Mouse (Mus musculus) heart, embryonic 15.5 days (tissue): Measurements from ENCODE around the gene Tnrc6b. TPM values are rescaled to one million over a fixed set of nuclear protein-coding genes. Genes with fewer than 3 reads are reported as not detected.

ENCODE experiments used
- ATAC-seq: fragments of 200-750 bp; cut with Nextera tagmentation; replicated peaks from 2 replicates; pipeline ENCODE4 v1.8.0; 2017; ENCODE audit warnings: low read depth, moderate TSS enrichment; ENCODE audit not compliant: insufficient number of reproducible peaks, insufficient read depth, low FRiP score
- H3K27ac ChIP-seq: fragments of 300-500 bp; sonication (generic); 2 replicates; pipeline ENCODE4 v1.5.1; 2015; ENCODE audit warnings: mild to moderate bottlenecking, inconsistent platforms
- H3K27me3 ChIP-seq: fragments of 300-500 bp; sonication (generic); 2 replicates; pipeline ENCODE4 v1.6.1; 2015; ENCODE audit warnings: inconsistent platforms
- H3K36me3 ChIP-seq: fragments of 300-500 bp; sonication (generic); 2 replicates; pipeline ENCODE4 v1.6.1; 2015; ENCODE audit warnings: mild to moderate bottlenecking, inconsistent platforms
- H3K4me1 ChIP-seq: fragments of 300-500 bp; sonication (generic); replicated peaks from 2 replicates; pipeline ENCODE4 v1.6.1; 2015; ENCODE audit warnings: inconsistent platforms
- H3K4me2 ChIP-seq: fragments of 300-500 bp; sonication (generic); 2 replicates; pipeline ENCODE4 v1.6.1; 2015; ENCODE audit warnings: inconsistent platforms, mild to moderate bottlenecking, moderate library complexity
- H3K4me3 ChIP-seq: fragments of 300-500 bp; sonication (generic); 2 replicates; pipeline ENCODE4 v1.5.1; 2015; ENCODE audit warnings: mild to moderate bottlenecking, inconsistent platforms
- H3K9ac ChIP-seq: fragments of 300-500 bp; sonication (generic); 2 replicates; pipeline ENCODE4 v1.6.1; 2015; ENCODE audit warnings: mild to moderate bottlenecking, inconsistent platforms
- H3K9me3 ChIP-seq: fragments of 300-500 bp; sonication (generic); replicated peaks from 2 replicates; pipeline ENCODE4 v1.6.1; 2016; ENCODE audit warnings: inconsistent platforms
- WGBS: fragments of 180-500 bp; shearing (Covaris S2); methylation state at CpG from one replicate; pipeline ENCODE4 v1.1.7; 2015; ENCODE audit warnings: mixed read lengths; 5-methylcytosine and 5-hydroxymethylcytosine counted together
- polyA plus RNA-seq: library from polyadenylated mRNA; unstranded; fragments of >200 nt; fragmentation: Nextera tagmentation; extraction: Ambion mirVana; gene quantifications from 2 replicates; pipeline ENCODE4 v1.2.1, GENCODE M21; 2015

Gene Tnrc6b
- 22.7 and 24.7 TPM in 2 replicates for polyA plus RNA-seq

- WGBS: under 1% methylated on average over 39 of the region's 39 CpGs
- ATAC-seq: peak; percentile 94
- Histone ChIP-seq H3K27ac (peak within 1 kb of the TSS; percentile 96), H3K4me1 (peaks cover 41% of the 10 kb centered on the region), H3K4me3 (peak within 1 kb of the TSS; percentile 87), H3K36me3 (no peaks in the 10 kb centered on the region), H3K9me3 (no peaks in the 10 kb centered on the region), H3K9ac (peak within 1 kb of the TSS; percentile 82), H3K27me3 (no peaks in the 10 kb centered on the region), H3K4me2 (peak within 1 kb of the TSS; percentile 94)
Measured at GRCm38 (mm10) chr15:80710608-80711363, at the start of gene Tnrc6b. Gene Tnrc6b (plus strand): TSS chr15:80711313.

DNA sequence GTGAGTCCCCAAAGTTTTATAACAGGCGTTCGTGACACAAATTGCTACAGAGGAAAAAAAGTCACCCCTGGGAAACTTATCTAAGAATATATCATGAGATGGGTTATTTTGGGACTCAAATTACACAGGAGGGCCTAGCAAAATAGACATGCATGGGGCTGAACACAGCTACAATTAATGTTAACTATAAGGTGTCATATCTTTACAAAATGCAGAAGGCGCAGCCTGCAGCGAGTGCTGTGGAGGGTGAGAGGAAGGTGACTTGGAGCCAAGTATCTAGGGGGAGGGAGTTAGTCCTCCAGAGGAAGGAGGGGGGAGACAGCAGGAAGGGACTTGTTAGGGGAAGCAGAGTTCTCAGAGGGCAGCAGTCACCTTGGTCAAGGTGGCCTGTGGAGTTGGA is 46.7 kb upstream of the Tnrc6b start:
- no peak for ATAC-seq
- no peak overlapping the region for H3K4me2 ChIP-seq
- H3K27me3 ChIP-seq: peaks cover under 1% of the 10 kb centered on the region; the same call in 1 of the 2 replicates
- H3K9ac ChIP-seq: no peak overlapping the region
- no peaks in the 10 kb centered on the region for H3K9me3 ChIP-seq
- no peak overlapping the region for H3K27ac ChIP-seq
- WGBS: 40% methylated on average over 4 of the region's 4 CpGs
- H3K4me1 ChIP-seq: peaks cover 5% of the 10 kb centered on the region
- no peak overlapping the region for H3K4me3 ChIP-seq
- H3K36me3 ChIP-seq: no peaks in the 10 kb centered on the region

DNA sequence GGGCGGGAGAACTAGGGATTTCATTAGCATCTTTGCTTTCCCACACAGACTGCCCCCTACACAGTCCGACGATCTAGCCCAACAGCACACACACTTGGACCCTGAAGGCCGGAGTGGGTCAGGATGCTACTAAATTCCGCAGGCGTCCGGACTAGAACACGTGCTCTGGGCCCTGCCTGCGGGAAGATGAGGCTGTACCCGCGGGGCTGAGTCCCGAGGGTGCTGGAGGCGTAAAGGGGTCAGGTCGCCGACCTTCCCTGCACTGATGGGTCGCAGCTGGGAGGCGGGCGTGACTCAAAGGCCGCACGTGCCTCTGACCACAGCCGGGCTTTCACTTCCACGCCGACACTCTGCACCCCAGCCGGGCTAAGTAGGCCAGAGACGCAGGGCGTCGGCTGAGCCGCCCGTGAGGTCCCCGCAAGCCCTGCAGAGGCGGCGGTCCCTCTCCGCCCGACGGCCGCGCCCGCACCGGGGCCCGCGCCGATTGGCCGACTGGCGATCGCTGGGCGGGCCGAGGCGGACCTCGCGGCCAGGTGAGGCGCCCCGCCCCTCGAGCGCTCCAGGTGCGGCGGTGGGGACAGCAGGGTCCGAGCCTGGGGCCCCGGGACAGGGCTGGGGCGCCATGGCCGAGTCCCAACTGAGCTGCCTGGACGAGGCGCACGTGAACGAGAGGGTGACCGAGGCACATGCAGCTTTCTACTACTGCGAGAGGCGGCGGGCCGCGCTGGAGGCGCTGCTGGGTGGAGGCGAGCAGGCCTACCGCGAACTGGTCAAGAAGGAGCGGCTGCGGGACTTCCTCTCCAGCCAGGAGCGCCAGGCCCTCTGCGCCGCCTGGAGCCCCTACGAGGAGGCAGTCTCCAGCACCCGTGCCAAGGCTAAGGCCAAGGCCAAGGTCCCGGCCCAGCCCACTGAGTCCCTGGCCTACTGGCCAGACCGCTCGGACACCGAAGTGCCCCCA is 39.5 kb upstream of the Tnrc6b start, which contains the start of gene Fam83f:
Fam83f (plus strand) TSS at position 553 of the 958 bp plus-strand sequence.
- Histone ChIP-seq H3K36me3 (no peaks in the 10 kb centered on the region), H3K4me3 (peak within 1 kb of the TSS; percentile 49), H3K9ac (peak within 1 kb of the TSS; percentile 48), H3K27ac (no peak within 1 kb of the TSS), H3K27me3 (peaks cover 30% of the 10 kb centered on the region), H3K4me2 (peak within 1 kb of the TSS; percentile 84), H3K9me3 (no peaks in the 10 kb centered on the region), H3K4me1 (peaks cover 17% of the 10 kb centered on the region)
- peak; percentile 70 for ATAC-seq
- WGBS: 11% methylated on average over 67 of the region's 85 CpGs

DNA sequence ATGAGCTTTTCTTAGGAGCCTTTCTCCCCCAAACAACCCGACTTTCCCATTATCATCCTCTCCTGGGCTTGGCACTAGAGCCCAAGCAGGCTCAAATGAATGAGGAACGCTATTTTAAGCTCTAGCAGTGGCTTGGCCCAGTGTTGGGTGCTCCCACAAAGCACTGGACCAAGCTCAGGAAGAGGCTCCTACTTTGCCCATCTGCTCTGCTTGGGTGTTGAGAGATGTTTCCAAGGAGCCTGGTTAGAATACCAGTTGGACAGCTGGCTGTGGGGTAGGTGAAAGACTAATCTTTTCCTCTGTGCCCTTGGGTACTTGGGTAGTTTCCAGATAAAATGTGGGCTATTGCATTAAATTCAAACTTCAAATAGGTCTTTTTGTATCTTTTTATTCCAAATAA is 38.3 kb upstream of the Tnrc6b start:
- 24% methylated on average over 2 of the region's 2 CpGs for WGBS
- Histone ChIP-seq H3K9me3 (no peaks in the 10 kb centered on the region), H3K4me3 (no peak overlapping the region), H3K4me1 (peaks cover 17% of the 10 kb centered on the region), H3K27me3 (peaks cover 30% of the 10 kb centered on the region), H3K4me2 (no peak overlapping the region; the same call in 1 of the 2 replicates), H3K27ac (no peak overlapping the region), H3K9ac (no peak overlapping the region), H3K36me3 (no peaks in the 10 kb centered on the region)
- ATAC-seq: no peak

- no peak for ATAC-seq
- Histone ChIP-seq H3K27me3 (peaks cover 30% of the 10 kb centered on the region), H3K4me3 (no peak overlapping the region), H3K27ac (no peak overlapping the region), H3K4me2 (no peak overlapping the region), H3K9me3 (no peaks in the 10 kb centered on the region), H3K4me1 (peaks cover 17% of the 10 kb centered on the region), H3K9ac (no peak overlapping the region), H3K36me3 (no peaks in the 10 kb centered on the region)
- 79% methylated on average over 4 of the region's 4 CpGs for WGBS
Measured at GRCm38 (mm10) chr15:80673337-80674095, 37.6 kb upstream of the Tnrc6b start.

- H3K4me2 ChIP-seq: no peak overlapping the region
Measured at GRCm38 (mm10) chr15:80674700-80675099, 36.4 kb upstream of the Tnrc6b start.

DNA sequence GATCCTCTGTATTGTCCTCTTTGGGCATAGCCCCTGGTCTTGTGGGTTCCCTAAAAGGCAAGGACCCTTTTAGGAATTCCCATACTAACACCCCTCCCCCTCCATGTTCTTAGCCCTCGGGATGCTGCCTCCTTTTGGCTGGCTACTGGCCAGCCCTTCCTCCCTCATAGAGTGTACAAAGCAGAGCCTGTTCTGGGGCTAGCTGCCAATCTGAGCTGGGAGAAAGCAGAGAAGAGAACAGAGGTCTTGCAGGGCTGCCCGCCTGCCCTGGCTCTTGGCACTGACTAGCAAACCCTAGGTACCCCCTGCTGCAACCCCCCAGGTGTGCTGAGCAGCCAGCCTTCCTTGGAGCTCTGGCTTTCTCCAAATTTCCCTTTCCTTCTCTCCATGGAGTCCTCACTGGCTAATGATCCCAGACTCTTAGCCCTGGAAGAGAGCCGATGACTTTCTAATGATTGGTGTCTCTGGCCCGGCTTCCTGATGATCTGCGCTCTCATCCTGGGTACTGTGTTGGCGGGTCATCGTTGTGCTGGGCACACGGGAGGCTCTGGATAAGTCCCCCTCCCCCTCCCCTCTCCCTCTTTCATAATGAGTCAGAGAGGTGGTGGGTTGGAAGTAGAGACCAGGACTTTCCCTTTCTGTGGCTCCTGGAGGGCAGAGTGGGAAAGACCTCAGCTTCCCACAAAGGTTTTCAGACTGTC is 31.4 kb upstream of the Tnrc6b start:
- peaks cover 40% of the 10 kb centered on the region for H3K4me1 ChIP-seq
- H3K4me3 ChIP-seq: no peak overlapping the region
- no peaks in the 10 kb centered on the region for H3K9me3 ChIP-seq
- WGBS: 40% methylated on average over 8 of the region's 8 CpGs
- no peaks in the 10 kb centered on the region; the same call in 1 of the 2 replicates for H3K27me3 ChIP-seq
- H3K4me2 ChIP-seq: no peak overlapping the region; the same call in 1 of the 2 replicates
- no peaks in the 10 kb centered on the region for H3K36me3 ChIP-seq
- no peak overlapping the region for H3K9ac ChIP-seq
- ATAC-seq: peak; percentile 58
- peak overlapping the region; percentile 57 for H3K27ac ChIP-seq

More at GRCm38 (mm10) chr15:80674700-80675099, 36.4 kb upstream of the Tnrc6b start:
- no peak overlapping the region for H3K27ac ChIP-seq
- H3K9me3 ChIP-seq: no peaks in the 10 kb centered on the region
- no peaks in the 10 kb centered on the region for H3K36me3 ChIP-seq
- H3K9ac ChIP-seq: no peak overlapping the region
- no peak overlapping the region for H3K4me3 ChIP-seq
- peaks cover 24% of the 10 kb centered on the region for H3K4me1 ChIP-seq
- no peak for ATAC-seq
- peaks cover 27% of the 10 kb centered on the region for H3K27me3 ChIP-seq
- 75% methylated on average over 6 of the region's 6 CpGs for WGBS

GRCm38 (mm10) chr15:80680347-80681030 is 30.6 kb upstream of the Tnrc6b start:
- Histone ChIP-seq H3K27me3 (0 out of 2 replicates have a peak, but pooled peaks cover under 1% of the 10 kb centered on the region), H3K36me3 (no peaks in the 10 kb centered on the region), H3K4me2 (0 out of 2 replicates have a peak overlapping the region, but pooled peaks have one; percentile 7), H3K27ac (peak overlapping the region; percentile 57), H3K9ac (no peak overlapping the region), H3K9me3 (no peaks in the 10 kb centered on the region), H3K4me1 (peaks cover 45% of the 10 kb centered on the region), H3K4me3 (no peak overlapping the region)
- 25% methylated on average over 7 of the region's 7 CpGs for WGBS
- ATAC-seq: peak; percentile 74

GRCm38 (mm10) chr15:80681466-80681881 is 29.6 kb upstream of the Tnrc6b start:
- no peak overlapping the region for H3K4me2 ChIP-seq
- peak overlapping the region; percentile 58 for H3K27ac ChIP-seq
- WGBS: 64% methylated on average over 4 of the region's 4 CpGs
- no peak overlapping the region for H3K9ac ChIP-seq
- no peaks in the 10 kb centered on the region for H3K9me3 ChIP-seq
- no peaks in the 10 kb centered on the region for H3K36me3 ChIP-seq
- no peak for ATAC-seq
- no peak overlapping the region for H3K4me3 ChIP-seq
- peaks cover 45% of the 10 kb centered on the region for H3K4me1 ChIP-seq
- 0 out of 2 replicates have a peak, but pooled peaks cover 2% of the 10 kb centered on the region for H3K27me3 ChIP-seq

DNA sequence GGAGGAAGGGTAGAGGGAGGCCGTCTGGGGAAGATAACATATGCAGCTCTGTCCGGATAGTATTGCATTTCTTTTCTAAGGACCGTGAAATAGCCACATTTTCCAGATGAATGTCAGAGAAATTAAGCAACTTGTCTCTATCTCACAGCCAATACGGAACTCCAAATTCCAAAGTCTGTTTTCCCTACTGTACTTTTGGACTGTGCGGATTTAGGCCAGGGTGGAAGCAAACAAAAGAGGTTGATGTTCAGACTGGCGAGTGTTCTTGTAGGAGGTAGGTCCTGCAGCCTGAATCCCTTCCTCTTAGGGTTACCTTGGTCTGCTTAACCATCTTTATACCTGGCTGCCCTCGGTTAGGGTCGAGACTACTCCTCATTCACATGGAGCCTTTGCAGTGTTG is 28.8 kb upstream of the Tnrc6b start:
- no peak for ATAC-seq
- Histone ChIP-seq H3K27ac (no peak overlapping the region), H3K27me3 (0 out of 2 replicates have a peak, but pooled peaks cover 7% of the 10 kb centered on the region), H3K4me3 (no peak overlapping the region), H3K9me3 (no peaks in the 10 kb centered on the region), H3K36me3 (no peaks in the 10 kb centered on the region), H3K4me1 (peaks cover 45% of the 10 kb centered on the region), H3K9ac (no peak overlapping the region), H3K4me2 (no peak overlapping the region)
- 83% methylated on average over 8 of the region's 8 CpGs for WGBS
